Mouse (Mus musculus): ENCODE results near the gene Dnajc28. TPM values are rescaled to one million over a fixed set of nuclear protein-coding genes. Genes with fewer than 3 reads are reported as not detected.

Gene Dnajc28
- polyA plus RNA-seq, 1 experiment = 0.19 TPM

DNA sequence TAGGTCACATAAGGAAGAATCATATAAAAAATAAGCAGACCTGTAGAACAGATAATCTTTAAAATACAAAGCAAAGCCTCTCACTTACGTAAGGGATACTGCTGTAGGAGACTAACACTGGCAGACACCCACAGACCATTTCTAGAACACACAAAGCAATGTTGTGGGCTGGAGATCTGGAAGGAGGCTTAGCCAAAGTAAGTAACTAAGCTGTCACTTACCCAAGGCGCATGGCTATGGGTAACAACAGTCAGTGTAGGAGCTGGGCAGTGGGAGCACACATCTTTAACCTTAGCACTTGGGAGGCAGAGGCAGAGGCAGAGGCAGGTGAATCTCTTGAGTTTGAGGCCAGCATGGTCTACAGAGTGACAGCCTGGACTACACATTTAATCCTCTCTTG lies 20.8 kb upstream of the Dnajc28 start:
- H3K27me3 ChIP-seq (ENCODE audit: control insufficient read depth) = no peaks in the 10 kb centered on the region
- TF ChIP-seq TAL1 (IDR thresholded peaks at IDR 0.05; ENCODE audit: low read length) = no peak
- TF ChIP-seq GATA1 (IDR thresholded peaks at IDR 0.05; ENCODE audit: low read length) = no peak
- no peak overlapping the region for H3K4me3 ChIP-seq (replicated peaks)
- peaks cover 13% of the 10 kb centered on the region for H3K4me1 ChIP-seq (ENCODE audit: control insufficient read depth)
- no peaks in the 10 kb centered on the region for H3K9me3 ChIP-seq (ENCODE audit: control insufficient read depth, low read length)
- H3K36me3 ChIP-seq (ENCODE audit: control insufficient read depth) = peaks cover 88% of the 10 kb centered on the region

GRCm38 (mm10) chr16:91639161-91639560 lies 20.3 kb upstream of the Dnajc28 start:
- H3K36me3 ChIP-seq (ENCODE audit: control insufficient read depth) = peaks cover 89% of the 10 kb centered on the region
- no peaks in the 10 kb centered on the region for H3K9me3 ChIP-seq (ENCODE audit: control insufficient read depth, low read length)
- no peak overlapping the region for H3K4me3 ChIP-seq (replicated peaks)
- peaks cover 9% of the 10 kb centered on the region for H3K4me1 ChIP-seq (ENCODE audit: control insufficient read depth)
- TF ChIP-seq TAL1 (IDR thresholded peaks at IDR 0.05; ENCODE audit: low read length) = no peak
- TF ChIP-seq GATA1 (IDR thresholded peaks at IDR 0.05; ENCODE audit: low read length) = no peak
- no peaks in the 10 kb centered on the region for H3K27me3 ChIP-seq (ENCODE audit: control insufficient read depth)

DNA sequence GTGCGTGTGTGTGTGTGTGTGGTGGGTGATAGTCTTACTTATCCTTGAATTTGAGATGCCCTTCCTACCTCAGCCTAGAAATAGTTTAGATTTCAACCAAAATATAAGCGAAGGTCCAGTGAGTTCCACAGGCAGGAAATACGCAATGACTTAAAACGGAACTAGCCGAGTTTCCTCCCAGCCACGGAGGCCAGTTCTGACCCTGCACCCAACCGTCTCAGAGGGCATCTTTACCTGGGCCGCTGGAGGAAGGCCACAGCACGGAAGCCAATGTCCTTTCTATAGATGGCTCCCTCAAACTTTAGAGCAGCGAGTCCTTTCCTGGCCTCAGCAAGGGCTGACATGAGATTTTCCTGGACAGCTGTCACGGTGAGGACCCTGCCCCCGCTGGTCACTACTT lies 14.8 kb upstream of the Dnajc28 start:
- H3K36me3 ChIP-seq (ENCODE audit: control insufficient read depth) = peaks cover 95% of the 10 kb centered on the region
- no peaks in the 10 kb centered on the region for H3K9me3 ChIP-seq (ENCODE audit: control insufficient read depth, low read length)
- no peak for TF ChIP-seq GATA1 (IDR thresholded peaks at IDR 0.05; ENCODE audit: low read length)
- no peak for TF ChIP-seq TAL1 (IDR thresholded peaks at IDR 0.05; ENCODE audit: low read length)
- peaks cover 6% of the 10 kb centered on the region; the same call in 1 of the 2 replicates for H3K4me1 ChIP-seq (ENCODE audit: control insufficient read depth)
- no peak overlapping the region for H3K4me3 ChIP-seq (replicated peaks)
- no peaks in the 10 kb centered on the region for H3K27me3 ChIP-seq (ENCODE audit: control insufficient read depth)

GRCm38 (mm10) chr16:91632940-91633339 lies 14.1 kb upstream of the Dnajc28 start:
- H3K36me3 ChIP-seq (ENCODE audit: control insufficient read depth) = peaks cover 95% of the 10 kb centered on the region
- no peaks in the 10 kb centered on the region for H3K9me3 ChIP-seq (ENCODE audit: control insufficient read depth, low read length)
- H3K4me3 ChIP-seq (replicated peaks) = no peak overlapping the region
- H3K27me3 ChIP-seq (ENCODE audit: control insufficient read depth) = no peaks in the 10 kb centered on the region
- TF ChIP-seq GATA1 (IDR thresholded peaks at IDR 0.05; ENCODE audit: low read length) = no peak
- TF ChIP-seq TAL1 (IDR thresholded peaks at IDR 0.05; ENCODE audit: low read length) = no peak
- peaks cover 6% of the 10 kb centered on the region; the same call in 1 of the 2 replicates for H3K4me1 ChIP-seq (ENCODE audit: control insufficient read depth)

GRCm38 (mm10) chr16:91632439-91632838 lies 13.6 kb upstream of the Dnajc28 start:
- Histone ChIP-seq H3K27me3 (ENCODE audit: control insufficient read depth) (no peaks in the 10 kb centered on the region), H3K4me3 (replicated peaks) (no peak overlapping the region), H3K9me3 (ENCODE audit: control insufficient read depth, low read length) (no peaks in the 10 kb centered on the region), H3K4me1 (ENCODE audit: control insufficient read depth) (peaks cover 6% of the 10 kb centered on the region; the same call in 1 of the 2 replicates), H3K36me3 (ENCODE audit: control insufficient read depth) (peaks cover 95% of the 10 kb centered on the region)
- TF ChIP-seq GATA1 (IDR thresholded peaks at IDR 0.05; ENCODE audit: low read length) = no peak
- TF ChIP-seq TAL1 (IDR thresholded peaks at IDR 0.05; ENCODE audit: low read length) = no peak

GRCm38 (mm10) chr16:91630584-91630983 lies 11.8 kb upstream of the Dnajc28 start:
- Histone ChIP-seq H3K4me3 (replicated peaks) (no peak overlapping the region), H3K4me1 (ENCODE audit: control insufficient read depth) (peaks cover 2% of the 10 kb centered on the region; the same call in 1 of the 2 replicates), H3K36me3 (ENCODE audit: control insufficient read depth) (peaks cover 93% of the 10 kb centered on the region), H3K27me3 (ENCODE audit: control insufficient read depth) (no peaks in the 10 kb centered on the region), H3K9me3 (ENCODE audit: control insufficient read depth, low read length) (no peaks in the 10 kb centered on the region)
- no peak for TF ChIP-seq GATA1 (IDR thresholded peaks at IDR 0.05; ENCODE audit: low read length)
- no peak for TF ChIP-seq TAL1 (IDR thresholded peaks at IDR 0.05; ENCODE audit: low read length)

DNA sequence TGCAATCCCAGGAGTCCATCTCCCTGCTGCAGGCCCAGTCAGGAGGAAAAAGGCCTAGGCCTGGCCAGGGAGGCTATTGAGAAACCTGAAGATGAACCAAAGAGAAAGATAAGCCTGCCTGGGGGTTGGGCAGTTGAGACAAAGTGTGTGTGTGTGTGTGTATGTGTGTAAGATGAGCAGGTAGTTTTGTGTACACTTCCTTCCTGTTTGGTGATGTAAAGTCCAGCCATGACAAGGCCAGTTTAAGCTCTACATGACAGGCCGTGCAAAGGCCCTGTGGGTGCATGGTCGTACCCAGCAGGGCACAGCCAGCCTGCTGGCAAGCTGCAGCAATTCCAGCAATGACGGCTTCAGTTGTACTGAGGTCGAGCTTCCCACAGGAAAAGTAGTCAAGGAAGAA lies 10.9 kb upstream of the Dnajc28 start:
- Histone ChIP-seq H3K4me1 (ENCODE audit: control insufficient read depth) (no peaks in the 10 kb centered on the region), H3K36me3 (ENCODE audit: control insufficient read depth) (peaks cover 93% of the 10 kb centered on the region), H3K4me3 (replicated peaks) (no peak overlapping the region), H3K27me3 (ENCODE audit: control insufficient read depth) (no peaks in the 10 kb centered on the region), H3K9me3 (ENCODE audit: control insufficient read depth, low read length) (no peaks in the 10 kb centered on the region)
- TF ChIP-seq TAL1 (IDR thresholded peaks at IDR 0.05; ENCODE audit: low read length) = no peak
- TF ChIP-seq GATA1 (IDR thresholded peaks at IDR 0.05; ENCODE audit: low read length) = 0 out of 2 replicates have a peak, but pooled peaks have one; percentile 6

DNA sequence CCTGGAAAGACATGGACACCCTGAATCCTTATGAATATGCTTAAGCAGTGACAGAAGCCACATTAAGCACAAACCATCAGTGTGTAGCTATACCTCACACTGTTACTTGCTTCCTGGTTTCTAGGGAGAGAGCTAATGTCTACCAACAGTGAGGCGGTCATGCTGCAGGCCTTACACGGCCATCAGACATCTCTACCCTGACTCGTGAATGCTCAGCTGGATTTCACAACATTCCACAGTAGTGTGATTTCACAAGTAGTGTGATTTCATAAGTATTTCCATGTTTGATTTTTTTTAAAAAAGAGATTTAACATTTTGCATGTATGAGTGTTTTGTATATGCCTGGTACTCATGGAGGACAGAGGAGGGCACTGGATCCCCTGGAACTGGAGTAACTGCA lies 9.8 kb upstream of the Dnajc28 start:
- H3K27me3 ChIP-seq (ENCODE audit: control insufficient read depth) = no peaks in the 10 kb centered on the region
- H3K36me3 ChIP-seq (ENCODE audit: control insufficient read depth) = peaks cover 94% of the 10 kb centered on the region
- TF ChIP-seq GATA1 (IDR thresholded peaks at IDR 0.05; ENCODE audit: low read length) (no peak), TAL1 (IDR thresholded peaks at IDR 0.05; ENCODE audit: low read length) (no peak)
- H3K4me3 ChIP-seq (replicated peaks) = no peak overlapping the region
- no peaks in the 10 kb centered on the region for H3K9me3 ChIP-seq (ENCODE audit: control insufficient read depth, low read length)
- no peaks in the 10 kb centered on the region for H3K4me1 ChIP-seq (ENCODE audit: control insufficient read depth)

- TF ChIP-seq TAL1 (IDR thresholded peaks at IDR 0.05; ENCODE audit: low read length) (no peak), GATA1 (IDR thresholded peaks at IDR 0.05; ENCODE audit: low read length) (no peak)
- H3K36me3 ChIP-seq (ENCODE audit: control insufficient read depth) = peaks cover 94% of the 10 kb centered on the region
- no peaks in the 10 kb centered on the region for H3K27me3 ChIP-seq (ENCODE audit: control insufficient read depth)
- H3K9me3 ChIP-seq (ENCODE audit: control insufficient read depth, low read length) = no peaks in the 10 kb centered on the region
- H3K4me1 ChIP-seq (ENCODE audit: control insufficient read depth) = no peaks in the 10 kb centered on the region
- H3K4me3 ChIP-seq (replicated peaks) = no peak overlapping the region
Measured at GRCm38 (mm10) chr16:91627831-91628230, 9.0 kb upstream of the Dnajc28 start.

DNA sequence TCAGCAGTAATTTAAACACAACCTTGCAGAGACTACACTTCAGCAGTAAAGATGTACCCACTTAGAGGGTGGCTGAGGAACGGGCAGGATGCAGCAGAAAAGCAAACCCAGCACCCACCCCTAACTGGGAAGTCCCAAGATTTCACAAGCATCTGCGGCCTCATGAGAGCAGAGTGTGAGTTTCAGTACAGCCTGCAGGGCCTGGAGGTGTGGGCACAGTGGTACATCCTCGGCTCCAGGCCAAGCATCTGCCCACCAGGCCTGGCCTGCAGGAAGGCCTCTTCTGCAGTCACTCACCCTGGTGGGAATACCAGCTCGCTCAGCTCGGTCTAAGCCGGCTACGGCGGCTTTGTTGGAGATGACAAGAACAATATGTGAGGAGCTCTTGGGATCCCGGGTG lies 4.2 kb upstream of the Dnajc28 start:
- Histone ChIP-seq H3K9me3 (ENCODE audit: control insufficient read depth, low read length) (no peaks in the 10 kb centered on the region), H3K36me3 (ENCODE audit: control insufficient read depth) (peaks cover 85% of the 10 kb centered on the region), H3K4me3 (replicated peaks) (no peak overlapping the region), H3K27me3 (ENCODE audit: control insufficient read depth) (peaks cover 3% of the 10 kb centered on the region), H3K4me1 (ENCODE audit: control insufficient read depth) (peaks cover 10% of the 10 kb centered on the region)
- TF ChIP-seq GATA1 (IDR thresholded peaks at IDR 0.05; ENCODE audit: low read length) (no peak), TAL1 (IDR thresholded peaks at IDR 0.05; ENCODE audit: low read length) (no peak)
